Mouse (Mus musculus) mouse trophoblast stem cell (cell line): ENCODE data around the gene Rsrc1.

Experiments used
- in situ Hi-C, 2 experiments: fragments of 300-500 bp; cut with MseI, MboI; formaldehyde crosslinking; loops; 2 replicates in 1 of 2; 3 replicates in 1 of 2; pipeline ENCODE4 v1.15.1; 2025

Gene Rsrc1

GRCm38 (mm10) chr3:67369407-67370079 lies 388.4 kb downstream of the Rsrc1 start:
- in situ Hi-C loops = loop anchor here in 1 of 2 experiments (25.0 kb wide), 1 partner anchor 193 kb away; no protein-coding TSS in a partner anchor

GRCm38 (mm10) chr3:67372194-67372593 lies 391.0 kb downstream of the Rsrc1 start:
- in situ Hi-C loops = loop anchor here in 1 of 2 experiments (25.0 kb wide), 1 partner anchor 190 kb away; no protein-coding TSS in a partner anchor

GRCm38 (mm10) chr3:67372781-67373180 lies 391.6 kb downstream of the Rsrc1 start:
- in situ Hi-C loops = loop anchor here in 1 of 2 experiments (25.0 kb wide), 1 partner anchor 190 kb away; no protein-coding TSS in a partner anchor

DNA sequence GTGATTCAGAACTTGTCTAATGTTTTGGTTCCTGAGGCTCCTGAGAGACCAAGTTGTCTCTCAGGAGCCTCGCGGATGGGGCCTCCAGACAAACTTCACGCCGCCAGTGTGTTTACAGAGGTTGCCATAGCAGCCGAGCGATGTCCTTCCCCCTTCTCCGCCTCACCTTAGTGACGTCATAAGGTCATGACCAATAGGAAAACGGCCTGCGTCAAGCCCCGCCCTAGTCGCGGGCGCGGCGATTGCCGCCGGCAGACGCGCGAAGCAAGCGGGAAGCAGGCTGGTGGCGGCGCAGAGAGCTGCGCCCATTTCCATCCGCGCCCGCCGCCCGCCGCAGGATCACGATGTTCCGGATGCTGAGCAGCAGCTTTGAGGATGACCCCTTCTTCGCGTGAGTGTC lies 392.7 kb downstream of the Rsrc1 start, which contains the start of gene Mlf1:
TSS of gene Mlf1 (plus strand) at position 226 of the 400 bp plus-strand sequence.
- in situ Hi-C loops = loop anchor here in 1 of 2 experiments (25.0 kb wide), 1 partner anchor 188 kb away; no protein-coding TSS in a partner anchor

DNA sequence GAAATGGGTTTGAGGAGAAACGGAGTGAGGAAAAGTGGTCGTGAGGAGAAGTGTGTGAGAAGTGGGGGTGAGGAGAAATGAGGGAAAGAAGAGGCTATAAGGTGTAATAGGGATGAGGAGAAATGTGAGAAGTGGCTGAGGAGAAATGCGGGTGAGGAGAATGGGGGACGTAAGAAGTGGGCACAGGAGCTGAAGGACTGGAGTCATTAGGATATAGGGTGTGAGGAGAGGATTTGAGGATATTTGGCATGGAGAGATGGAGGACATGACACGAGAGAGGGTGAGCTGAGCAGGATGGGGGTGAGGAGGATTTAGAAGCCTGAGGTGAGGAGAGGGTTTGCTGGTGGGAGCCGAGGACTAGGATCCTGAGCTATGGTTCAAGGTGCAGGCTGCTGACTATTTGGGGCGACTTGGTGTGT lies 393.2 kb downstream of the Rsrc1 start:
- in situ Hi-C loops = loop anchor here in 1 of 2 experiments (25.0 kb wide), 1 partner anchor 188 kb away; no protein-coding TSS in a partner anchor

- in situ Hi-C loops = no loop called here
Measured at GRCm38 (mm10) chr3:67375063-67375462, 393.9 kb downstream of the Rsrc1 start, which contains the start of gene Gm17402. Gene Gm17402, minus strand, starts transcription at chr3:67375163.

GRCm38 (mm10) chr3:67378215-67378614 lies 397.0 kb downstream of the Rsrc1 start:
- in situ Hi-C loops = no loop called here
